Mouse (Mus musculus) embryonic facial prominence, embryonic 10.5 days (tissue): ENCODE results near the gene Rbm3. TPM values are rescaled to one million over a fixed set of nuclear protein-coding genes. Genes with fewer than 3 reads are reported as not detected.

ENCODE experiments used
- DNase-seq: peaks from one replicate; pipeline ENCODE4 v3.0.0-alpha.2; 2017; ENCODE audit warnings: low spot score
- H3K27ac ChIP-seq: fragments of 300-500 bp; sonication (generic); replicated peaks from 2 replicates; pipeline ENCODE4 v1.5.1; 2016; ENCODE audit warnings: mild to moderate bottlenecking
- H3K27me3 ChIP-seq: fragments of 300-500 bp; sonication (generic); replicated peaks from 2 replicates; pipeline ENCODE4 v1.6.1; 2016; ENCODE audit warnings: low read depth, mild to moderate bottlenecking; ENCODE audit not compliant: poor library complexity, severe bottlenecking
- H3K36me3 ChIP-seq: fragments of 300-500 bp; sonication (generic); replicated peaks from 2 replicates; pipeline ENCODE4 v1.6.1; 2016; ENCODE audit warnings: mild to moderate bottlenecking, moderate library complexity
- H3K4me1 ChIP-seq: fragments of 300-500 bp; sonication (generic); 2 replicates; pipeline ENCODE4 v1.6.1; 2016
- H3K4me3 ChIP-seq: fragments of 300-500 bp; sonication (generic); 2 replicates; pipeline ENCODE4 v1.5.1; 2016; ENCODE audit warnings: mild to moderate bottlenecking, moderate library complexity
- H3K9me3 ChIP-seq: fragments of 300-500 bp; sonication (generic); 2 replicates; pipeline ENCODE4 v1.6.1; 2016; ENCODE audit warnings: mild to moderate bottlenecking
- WGBS: fragments of 180-500 bp; shearing (Covaris S2); methylation state at CpG from one replicate; pipeline ENCODE4 v1.1.7; 2016; 5-methylcytosine and 5-hydroxymethylcytosine counted together
- polyA plus RNA-seq: library from polyadenylated mRNA; unstranded; fragments of >200 nt; fragmentation: Nextera tagmentation; extraction: Ambion mirVana; gene quantifications from 2 replicates; pipeline ENCODE4 v1.2.1, GENCODE M21; 2016

The Rbm3 gene
- polyA plus RNA-seq, 1 experiment from 2014 or later = 444 TPM

- Histone ChIP-seq H3K4me3 (no peak overlapping the region), H3K27ac (no peak overlapping the region), H3K9me3 (no peaks in the 10 kb centered on the region), H3K36me3 (peaks cover 9% of the 10 kb centered on the region; the same call in 1 of the 2 replicates), H3K4me1 (no peaks in the 10 kb centered on the region), H3K27me3 (no peaks in the 10 kb centered on the region)
- 93% methylated on average over 5 of the region's 5 CpGs for WGBS
- no peak for DNase-seq
Observed at GRCm38 (mm10) chrX:8163076-8163475, 17.4 kb upstream of the Rbm3 start.

DNA sequence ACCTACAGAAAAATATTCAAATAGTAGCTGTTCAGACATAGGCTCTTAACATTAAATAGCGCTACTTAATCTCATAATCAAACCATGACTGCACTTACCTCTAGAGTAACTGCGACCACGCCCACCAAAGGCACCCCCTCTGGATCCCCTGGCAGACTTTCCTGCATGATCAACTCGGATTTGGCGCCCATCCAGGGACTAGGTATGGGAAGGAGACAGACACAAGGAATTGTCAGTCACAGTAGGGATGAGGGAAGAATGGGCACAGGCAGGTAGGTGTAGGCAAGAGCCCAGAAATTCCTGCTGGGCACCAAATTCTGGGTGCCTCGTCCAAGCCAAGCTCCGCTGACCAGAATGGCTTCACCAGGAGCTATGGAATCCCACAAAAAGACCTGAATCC, 1.9 kb downstream of the Rbm3 start:
- no peak for DNase-seq
- WGBS = 82% methylated on average over 7 of the region's 7 CpGs

GRCm38 (mm10) chrX:8142948-8143347, 2.7 kb downstream of the Rbm3 start:
- peaks cover 7% of the 10 kb centered on the region; the same call in 1 of the 2 replicates for H3K9me3 ChIP-seq
- WGBS = 87% methylated on average over 7 of the region's 7 CpGs
- H3K36me3 ChIP-seq = peaks cover 60% of the 10 kb centered on the region
- no peaks in the 10 kb centered on the region for H3K27me3 ChIP-seq
- H3K4me1 ChIP-seq = peaks cover 10% of the 10 kb centered on the region
- no peak for DNase-seq
- H3K27ac ChIP-seq = no peak overlapping the region
- no peak overlapping the region for H3K4me3 ChIP-seq

More for the DNA sequence above, 1.9 kb downstream of the Rbm3 start:
- Histone ChIP-seq H3K27me3 (no peaks in the 10 kb centered on the region), H3K4me1 (peaks cover 10% of the 10 kb centered on the region), H3K36me3 (peaks cover 52% of the 10 kb centered on the region), H3K27ac (peak overlapping the region; percentile 96; the same call in 1 of the 2 replicates), H3K9me3 (peaks cover 7% of the 10 kb centered on the region; the same call in 1 of the 2 replicates), H3K4me3 (peak overlapping the region; percentile 72)

DNA sequence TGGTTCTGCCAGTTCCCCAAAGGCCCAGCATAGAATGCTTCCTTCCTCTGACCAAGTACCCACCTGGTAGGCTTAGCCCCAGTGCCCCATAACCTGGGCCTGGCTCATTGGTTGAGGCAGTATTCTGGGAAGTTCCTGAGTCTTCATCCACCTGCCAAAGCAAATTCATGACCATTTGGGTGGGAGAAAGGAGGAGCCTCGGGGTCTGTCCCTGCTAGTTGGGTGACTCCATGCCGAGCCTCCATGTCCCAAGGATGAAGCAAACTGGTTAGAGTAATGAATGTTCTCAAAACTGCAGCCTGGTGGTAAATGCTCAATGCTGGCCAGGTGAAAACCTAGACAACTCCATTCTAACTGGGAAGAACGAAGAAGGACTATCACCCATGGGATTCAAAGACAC, 4.6 kb downstream of the Rbm3 start:
- peaks cover 65% of the 10 kb centered on the region for H3K36me3 ChIP-seq
- peaks cover 7% of the 10 kb centered on the region; the same call in 1 of the 2 replicates for H3K9me3 ChIP-seq
- H3K4me1 ChIP-seq = peaks cover 10% of the 10 kb centered on the region
- no peak overlapping the region for H3K4me3 ChIP-seq
- H3K27ac ChIP-seq = no peak overlapping the region
- no peaks in the 10 kb centered on the region for H3K27me3 ChIP-seq
- WGBS = 74% methylated on average over 3 of the region's 3 CpGs
- DNase-seq = no peak

DNA sequence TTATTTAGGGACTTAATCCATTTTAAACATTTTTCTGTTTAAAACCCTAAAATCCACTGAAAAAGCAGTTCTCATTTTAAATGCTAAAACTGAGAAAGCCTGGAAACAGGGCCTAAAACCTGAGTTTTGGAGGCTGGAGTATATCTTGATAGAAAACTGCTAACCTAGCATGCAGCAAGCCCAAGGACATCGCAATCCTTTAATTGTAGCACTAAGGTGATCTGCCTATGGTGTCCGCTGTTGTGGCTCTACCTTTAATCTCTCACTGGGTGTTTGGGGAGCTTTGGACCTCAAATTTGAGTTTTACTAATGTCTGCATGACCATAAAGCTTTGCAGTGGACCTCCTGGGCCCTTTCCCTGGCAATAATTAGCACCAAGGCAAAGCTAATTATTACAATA, 5.2 kb downstream of the Rbm3 start:
- peaks cover 6% of the 10 kb centered on the region; the same call in 1 of the 2 replicates for H3K9me3 ChIP-seq
- H3K4me3 ChIP-seq = no peak overlapping the region
- peaks cover 65% of the 10 kb centered on the region for H3K36me3 ChIP-seq
- no peak for DNase-seq
- 84% methylated on average over 2 of the region's 2 CpGs for WGBS
- peaks cover 10% of the 10 kb centered on the region for H3K4me1 ChIP-seq
- no peaks in the 10 kb centered on the region for H3K27me3 ChIP-seq
- no peak overlapping the region for H3K27ac ChIP-seq

DNA sequence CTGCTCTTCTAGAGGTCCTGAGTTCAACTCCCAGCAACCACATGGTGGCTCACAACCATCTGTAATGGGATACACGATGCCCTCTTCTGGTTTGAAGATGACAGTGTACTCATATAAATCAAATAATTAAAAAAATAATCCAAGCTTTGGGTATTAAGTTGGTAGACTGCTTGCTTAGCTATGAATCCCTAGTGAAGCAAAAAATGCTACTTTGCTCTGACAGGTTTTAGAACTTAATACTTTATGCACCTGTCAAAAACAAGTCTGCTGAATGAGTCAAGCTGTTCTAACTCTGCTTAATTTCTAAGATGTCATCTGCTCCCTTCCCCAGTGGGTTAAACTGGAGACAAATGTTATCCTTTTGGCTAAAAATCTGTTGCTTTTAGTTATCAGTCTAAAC, 6.2 kb downstream of the Rbm3 start:
- Histone ChIP-seq H3K4me1 (peaks cover 10% of the 10 kb centered on the region), H3K27ac (no peak overlapping the region), H3K4me3 (no peak overlapping the region), H3K9me3 (peaks cover 5% of the 10 kb centered on the region; the same call in 1 of the 2 replicates), H3K36me3 (peaks cover 62% of the 10 kb centered on the region), H3K27me3 (no peaks in the 10 kb centered on the region)
- no peak for DNase-seq
- 68% methylated on average over 1 of the region's 1 CpGs for WGBS

GRCm38 (mm10) chrX:8135886-8136285, 9.8 kb downstream of the Rbm3 start:
- 62% methylated on average over 2 of the region's 2 CpGs for WGBS

GRCm38 (mm10) chrX:8132017-8132976, 13.4 kb downstream of the Rbm3 start, which contains the start of gene Wdr13:
Wdr13 (minus strand) TSS chrX:8132892.
- peak; percentile 90 for DNase-seq
- Histone ChIP-seq H3K27me3 (no peaks in the 10 kb centered on the region), H3K27ac (peak within 1 kb of the TSS; percentile 89), H3K4me3 (peak within 1 kb of the TSS; percentile 65), H3K36me3 (peaks cover 24% of the 10 kb centered on the region), H3K9me3 (peaks cover 5% of the 10 kb centered on the region; the same call in 1 of the 2 replicates), H3K4me1 (0 out of 2 replicates have a peak, but pooled peaks cover 3% of the 10 kb centered on the region)
- WGBS = 17% methylated on average over 40 of the region's 40 CpGs

More at GRCm38 (mm10) chrX:8135886-8136285, 9.8 kb downstream of the Rbm3 start:
- Histone ChIP-seq H3K4me1 (0 out of 2 replicates have a peak, but pooled peaks cover 3% of the 10 kb centered on the region), H3K27ac (no peak overlapping the region), H3K4me3 (no peak overlapping the region), H3K27me3 (no peaks in the 10 kb centered on the region), H3K9me3 (peaks cover 5% of the 10 kb centered on the region; the same call in 1 of the 2 replicates), H3K36me3 (peaks cover 32% of the 10 kb centered on the region)
- DNase-seq = no peak

DNA sequence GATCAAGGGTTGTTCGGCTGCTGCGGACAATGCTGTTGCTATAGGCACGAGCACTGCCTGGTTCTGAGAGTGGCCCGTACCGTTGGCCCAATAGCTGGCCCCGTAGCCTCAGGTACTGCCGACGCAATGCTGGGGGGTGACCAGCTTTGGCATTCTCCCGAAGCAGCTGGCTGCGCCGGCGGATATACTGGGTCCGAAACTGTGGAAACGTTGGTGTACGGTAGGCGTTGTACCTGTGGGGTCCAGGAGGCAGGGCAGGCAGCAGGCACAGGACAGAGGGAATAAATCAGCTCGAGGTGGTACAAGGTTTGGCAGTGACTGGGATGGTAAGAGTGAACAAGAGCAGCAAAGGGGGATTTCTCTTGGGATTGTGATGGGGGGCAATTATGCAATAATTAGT, 14.3 kb downstream of the Rbm3 start:
- Histone ChIP-seq H3K27ac (peak overlapping the region; percentile 89), H3K9me3 (peaks cover 5% of the 10 kb centered on the region; the same call in 1 of the 2 replicates), H3K36me3 (peaks cover 24% of the 10 kb centered on the region), H3K4me3 (peak overlapping the region; percentile 65), H3K27me3 (no peaks in the 10 kb centered on the region), H3K4me1 (0 out of 2 replicates have a peak, but pooled peaks cover 3% of the 10 kb centered on the region)
- DNase-seq = no peak
- 88% methylated on average over 17 of the region's 17 CpGs for WGBS

DNA sequence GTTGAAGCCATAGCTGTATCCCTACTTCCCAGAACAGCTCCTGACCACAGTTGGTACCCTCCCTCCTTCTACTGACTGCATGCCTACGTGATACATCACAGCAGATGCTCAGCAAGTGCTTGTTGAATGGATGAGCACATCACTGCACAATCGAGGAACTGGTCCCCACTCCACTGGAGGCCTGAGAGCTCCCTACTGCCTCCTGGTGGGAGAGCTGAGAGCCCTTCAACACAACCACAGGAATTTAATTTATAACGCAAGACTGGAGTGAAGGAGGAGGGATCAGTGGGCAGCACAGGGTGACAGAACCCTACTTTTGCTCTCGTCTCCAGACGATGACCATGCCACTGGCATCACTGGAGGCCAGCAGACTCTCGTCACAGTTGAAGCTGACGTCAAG, 20.4 kb downstream of the Rbm3 start:
- 81% methylated on average over 7 of the region's 7 CpGs for WGBS
- Histone ChIP-seq H3K27me3 (no peaks in the 10 kb centered on the region), H3K27ac (no peak overlapping the region), H3K36me3 (peaks cover 38% of the 10 kb centered on the region), H3K4me3 (no peak overlapping the region), H3K9me3 (no peaks in the 10 kb centered on the region), H3K4me1 (no peaks in the 10 kb centered on the region)
- DNase-seq = no peak

GRCm38 (mm10) chrX:8123821-8124470, 21.7 kb downstream of the Rbm3 start:
- Histone ChIP-seq H3K4me3 (no peak overlapping the region), H3K9me3 (peaks cover 3% of the 10 kb centered on the region; the same call in 1 of the 2 replicates), H3K27me3 (no peaks in the 10 kb centered on the region), H3K36me3 (peaks cover 28% of the 10 kb centered on the region), H3K4me1 (no peaks in the 10 kb centered on the region), H3K27ac (no peak overlapping the region)
- 81% methylated on average over 6 of the region's 6 CpGs for WGBS
- no peak for DNase-seq

- Histone ChIP-seq H3K27ac (no peak overlapping the region), H3K4me3 (no peak overlapping the region), H3K9me3 (peaks cover 3% of the 10 kb centered on the region; the same call in 1 of the 2 replicates), H3K4me1 (no peaks in the 10 kb centered on the region), H3K27me3 (no peaks in the 10 kb centered on the region), H3K36me3 (no peaks in the 10 kb centered on the region)
- no peak for DNase-seq
Observed at GRCm38 (mm10) chrX:8117264-8117663, 28.4 kb downstream of the Rbm3 start.
